Mouse (Mus musculus) liver, embryonic 11.5 days (tissue): ENCODE measurements around the gene Mid1. TPM values are rescaled to one million over a fixed set of nuclear protein-coding genes. Genes with fewer than 3 reads are reported as not detected.

ENCODE experiments used
- ATAC-seq: fragments of 200-750 bp; cut with Nextera tagmentation; replicated peaks from 2 replicates; pipeline ENCODE4 v1.8.0; 2017; ENCODE audit warnings: moderate number of reproducible peaks, mild to moderate bottlenecking, moderate TSS enrichment, moderate library complexity; ENCODE audit not compliant: low FRiP score
- DNase-seq: peaks from one replicate; pipeline ENCODE4 v3.0.0-alpha.2; 2017; ENCODE audit warnings: low spot score
- H3K27ac ChIP-seq: fragments of 300-500 bp; sonication (generic); 2 replicates; pipeline ENCODE4 v1.5.1; 2014; ENCODE audit warnings: mild to moderate bottlenecking, low read depth, low read length, control low read depth
- H3K27me3 ChIP-seq: fragments of 300-500 bp; sonication (generic); replicated peaks from 2 replicates; pipeline ENCODE4 v1.6.1; 2014; ENCODE audit warnings: low read length, mixed read lengths; ENCODE audit not compliant: control insufficient read depth, insufficient read depth
- H3K36me3 ChIP-seq: fragments of 300-500 bp; sonication (generic); 2 replicates; pipeline ENCODE4 v1.6.1; 2014; ENCODE audit warnings: mild to moderate bottlenecking, low read length, moderate library complexity, mixed read lengths; ENCODE audit not compliant: control insufficient read depth, insufficient read depth
- H3K4me1 ChIP-seq: fragments of 300-500 bp; sonication (generic); replicated peaks from 2 replicates; pipeline ENCODE4 v1.6.1; 2014; ENCODE audit warnings: low read length, mixed read lengths; ENCODE audit not compliant: control insufficient read depth, insufficient read depth
- H3K4me2 ChIP-seq: fragments of 300-500 bp; sonication (generic); 2 replicates; pipeline ENCODE4 v1.6.1; 2014; ENCODE audit warnings: mild to moderate bottlenecking, control low read depth, moderate library complexity
- H3K4me3 ChIP-seq: fragments of 300-500 bp; sonication (generic); 2 replicates; pipeline ENCODE4 v1.5.1; 2014; ENCODE audit warnings: low read depth, low read length, control low read depth
- H3K9ac ChIP-seq: fragments of 300-500 bp; sonication (generic); 2 replicates; pipeline ENCODE4 v1.6.1; 2014; ENCODE audit warnings: low read depth, low read length, control low read depth
- H3K9me3 ChIP-seq: fragments of 300-500 bp; sonication (generic); 2 replicates; pipeline ENCODE4 v1.6.1; 2016; ENCODE audit warnings: low read length, inconsistent platforms, mixed read lengths; ENCODE audit not compliant: control insufficient read depth
- WGBS: fragments of 180-500 bp; shearing (Covaris S2); extraction: QIAGEN DNeasy Blood & Tissue Kit; methylation state at CpG from one replicate; pipeline ENCODE4 v1.1.7; 2014; 5-methylcytosine and 5-hydroxymethylcytosine counted together
- polyA plus RNA-seq: library from polyadenylated mRNA; unstranded; fragments of >200 nt; fragmentation: Nextera tagmentation; extraction: Ambion mirVana; gene quantifications from 2 replicates; pipeline ENCODE4 v1.2.1, GENCODE M21; 2014

Mid1 gene
- polyA plus RNA-seq, 1 experiment from 2014 or later: 6.7 TPM

DNA sequence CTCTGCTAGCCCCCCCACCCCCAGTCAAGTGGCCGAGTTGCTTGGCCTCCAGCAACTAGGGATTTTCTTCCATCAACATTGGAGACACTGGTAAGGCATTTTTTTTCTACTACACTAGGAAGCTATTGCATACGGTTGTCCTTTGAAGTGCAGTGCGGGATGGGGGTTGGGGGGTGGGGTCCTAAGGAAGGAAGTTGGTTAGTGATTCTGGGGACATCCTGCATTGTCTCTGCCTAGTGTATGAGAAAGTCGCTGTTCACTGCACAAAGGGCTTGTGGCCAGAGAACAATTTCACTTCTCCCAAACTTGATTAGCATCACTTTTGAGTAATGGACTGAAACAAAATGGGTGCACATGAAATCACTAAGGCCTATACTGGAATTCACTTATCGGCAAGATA lies 143.1 kb downstream of the Mid1 start:
- Histone ChIP-seq H3K4me2 (no peak overlapping the region), H3K9ac (no peak overlapping the region), H3K27me3 (peaks cover 2% of the 10 kb centered on the region; the same call in 1 of the 2 replicates), H3K4me1 (no peaks in the 10 kb centered on the region), H3K27ac (no peak overlapping the region), H3K36me3 (no peaks in the 10 kb centered on the region), H3K9me3 (no peaks in the 10 kb centered on the region), H3K4me3 (no peak overlapping the region)
- ATAC-seq (no peak), DNase-seq (no peak)
- 29% methylated on average over 5 of the region's 5 CpGs for WGBS

DNA sequence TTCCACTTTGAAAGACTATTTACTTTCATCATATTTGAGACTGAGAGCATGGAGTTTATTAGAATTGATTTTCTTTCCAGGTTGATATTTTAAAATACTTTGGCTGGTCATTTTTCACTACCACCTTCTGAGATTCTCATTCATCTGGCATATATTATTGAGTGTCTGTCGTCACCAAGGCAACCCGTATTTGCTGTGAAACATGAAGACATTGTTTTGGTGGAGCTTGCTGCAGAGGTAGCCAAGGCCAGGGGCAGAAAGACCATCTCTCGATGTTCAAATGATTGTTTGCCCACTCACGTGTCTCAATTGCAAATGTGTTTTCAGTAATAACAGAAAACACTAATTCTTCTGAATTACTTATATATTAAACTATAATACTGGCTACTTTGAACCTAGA lies 145.1 kb downstream of the Mid1 start:
- no peaks in the 10 kb centered on the region for H3K9me3 ChIP-seq
- no peaks in the 10 kb centered on the region for H3K4me1 ChIP-seq
- no peak overlapping the region for H3K27ac ChIP-seq
- DNase-seq (no peak), ATAC-seq (no peak)
- no peak overlapping the region for H3K9ac ChIP-seq
- H3K4me3 ChIP-seq: no peak overlapping the region
- no peaks in the 10 kb centered on the region for H3K36me3 ChIP-seq
- no peak overlapping the region for H3K4me2 ChIP-seq
- WGBS: 62% methylated on average over 4 of the region's 4 CpGs
- peaks cover 2% of the 10 kb centered on the region; the same call in 1 of the 2 replicates for H3K27me3 ChIP-seq

DNA sequence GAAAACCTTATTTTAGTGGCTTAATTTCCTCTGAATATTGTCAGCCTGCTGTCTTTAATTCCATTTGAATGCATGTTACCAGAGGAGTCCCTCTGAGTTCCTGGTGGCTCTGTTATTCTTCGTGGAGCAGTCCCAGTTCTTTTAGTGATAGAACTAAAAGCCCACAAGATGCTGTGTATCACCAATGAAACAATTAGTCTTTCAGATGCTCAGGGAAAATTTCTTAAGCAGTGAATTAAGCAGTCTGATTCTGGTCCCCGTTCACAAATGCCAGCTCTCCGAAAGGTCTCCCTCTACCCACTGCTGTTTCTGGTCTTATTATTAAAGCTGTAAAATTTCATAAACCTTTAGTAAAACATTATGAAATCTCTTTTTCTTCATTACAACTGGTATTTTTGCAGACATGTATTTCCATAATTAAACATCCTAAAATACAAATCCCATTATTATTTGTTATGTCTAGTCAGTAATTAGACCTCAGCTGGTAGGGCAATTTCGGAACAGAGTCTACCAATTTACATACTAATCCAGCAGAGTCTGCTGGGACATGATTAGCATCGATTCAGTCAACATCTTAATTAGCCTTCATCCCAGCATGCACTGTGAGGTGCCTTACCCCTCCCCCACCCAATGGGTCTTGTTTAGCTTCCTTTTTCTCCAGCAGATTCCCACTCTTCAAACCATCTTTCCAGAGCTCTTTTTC lies 153.1 kb downstream of the Mid1 start:
- H3K4me1 ChIP-seq: no peaks in the 10 kb centered on the region
- H3K27ac ChIP-seq: no peak overlapping the region
- no peaks in the 10 kb centered on the region for H3K9me3 ChIP-seq
- ATAC-seq (no peak), DNase-seq (no peak)
- no peak overlapping the region for H3K4me2 ChIP-seq
- 69% methylated on average over 5 of the region's 5 CpGs for WGBS
- H3K9ac ChIP-seq: no peak overlapping the region
- H3K27me3 ChIP-seq: no peaks in the 10 kb centered on the region
- no peak overlapping the region for H3K4me3 ChIP-seq
- H3K36me3 ChIP-seq: no peaks in the 10 kb centered on the region

DNA sequence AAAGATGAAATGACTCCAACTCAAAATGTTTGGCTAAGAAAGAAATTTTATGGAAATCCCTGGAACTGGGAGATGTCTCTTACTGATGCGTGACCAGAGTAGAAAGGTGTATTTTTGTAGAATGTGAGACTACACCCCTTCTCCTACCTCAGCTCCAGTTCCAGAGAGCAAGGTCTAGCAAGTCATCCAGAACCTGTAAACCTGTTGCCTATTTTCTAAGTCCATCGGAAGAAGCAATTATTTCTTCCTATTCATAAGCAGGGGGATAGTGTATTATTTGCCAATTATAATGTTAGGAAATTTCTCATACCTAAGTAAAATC lies 153.6 kb downstream of the Mid1 start:
- DNase-seq (no peak), ATAC-seq (no peak)
- Histone ChIP-seq H3K4me1 (no peaks in the 10 kb centered on the region), H3K4me2 (no peak overlapping the region), H3K4me3 (no peak overlapping the region), H3K27ac (no peak overlapping the region), H3K27me3 (no peaks in the 10 kb centered on the region), H3K9ac (no peak overlapping the region), H3K9me3 (no peaks in the 10 kb centered on the region), H3K36me3 (no peaks in the 10 kb centered on the region)
- 87% methylated on average over 2 of the region's 2 CpGs for WGBS

- 55% methylated on average over 1 of the region's 1 CpGs for WGBS
- Histone ChIP-seq H3K27me3 (peaks cover 10% of the 10 kb centered on the region; the same call in 1 of the 2 replicates), H3K4me1 (no peaks in the 10 kb centered on the region), H3K4me3 (no peak overlapping the region), H3K36me3 (no peaks in the 10 kb centered on the region), H3K9me3 (no peaks in the 10 kb centered on the region), H3K4me2 (no peak overlapping the region), H3K27ac (no peak overlapping the region), H3K9ac (no peak overlapping the region)
- DNase-seq: no peak
- ATAC-seq: no peak
Observed at GRCm38 (mm10) chrX:169843267-169843666, 158.3 kb downstream of the Mid1 start.

- Histone ChIP-seq H3K4me1 (no peaks in the 10 kb centered on the region), H3K36me3 (no peaks in the 10 kb centered on the region), H3K9ac (no peak overlapping the region), H3K4me2 (no peak overlapping the region), H3K4me3 (no peak overlapping the region), H3K27ac (no peak overlapping the region), H3K27me3 (peaks cover 10% of the 10 kb centered on the region; the same call in 1 of the 2 replicates), H3K9me3 (no peaks in the 10 kb centered on the region)
- 52% methylated on average over 5 of the region's 5 CpGs for WGBS
- ATAC-seq (no peak), DNase-seq (no peak)
Observed at GRCm38 (mm10) chrX:169844150-169844772, 159.3 kb downstream of the Mid1 start.

DNA sequence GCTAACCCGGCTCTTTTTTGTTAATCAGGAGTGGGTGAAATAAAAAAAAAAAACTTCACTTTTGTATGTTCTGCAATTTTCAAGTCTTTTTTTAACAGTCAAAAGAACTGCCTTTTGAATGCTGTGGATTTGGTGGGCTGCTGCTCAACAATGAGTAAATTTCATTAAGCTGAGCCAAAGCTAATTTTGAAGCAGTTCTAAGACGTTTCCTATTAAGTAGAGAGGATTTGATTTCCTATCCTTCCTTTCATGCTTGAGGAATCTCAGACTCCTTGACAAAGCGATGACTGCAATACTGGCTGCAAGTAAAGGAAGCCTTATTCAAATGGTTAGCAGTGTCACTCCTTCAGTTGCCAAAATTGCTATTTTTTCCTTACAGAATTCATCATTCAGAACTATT lies 161.2 kb downstream of the Mid1 start:
- H3K36me3 ChIP-seq: no peaks in the 10 kb centered on the region
- no peak for ATAC-seq
- no peaks in the 10 kb centered on the region for H3K9me3 ChIP-seq
- 67% methylated on average over 3 of the region's 3 CpGs for WGBS
- no peak overlapping the region for H3K4me3 ChIP-seq
- H3K4me1 ChIP-seq: no peaks in the 10 kb centered on the region
- H3K27me3 ChIP-seq: peaks cover 10% of the 10 kb centered on the region; the same call in 1 of the 2 replicates
- DNase-seq: no peak
- H3K27ac ChIP-seq: no peak overlapping the region
- H3K4me2 ChIP-seq: no peak overlapping the region
- H3K9ac ChIP-seq: no peak overlapping the region

DNA sequence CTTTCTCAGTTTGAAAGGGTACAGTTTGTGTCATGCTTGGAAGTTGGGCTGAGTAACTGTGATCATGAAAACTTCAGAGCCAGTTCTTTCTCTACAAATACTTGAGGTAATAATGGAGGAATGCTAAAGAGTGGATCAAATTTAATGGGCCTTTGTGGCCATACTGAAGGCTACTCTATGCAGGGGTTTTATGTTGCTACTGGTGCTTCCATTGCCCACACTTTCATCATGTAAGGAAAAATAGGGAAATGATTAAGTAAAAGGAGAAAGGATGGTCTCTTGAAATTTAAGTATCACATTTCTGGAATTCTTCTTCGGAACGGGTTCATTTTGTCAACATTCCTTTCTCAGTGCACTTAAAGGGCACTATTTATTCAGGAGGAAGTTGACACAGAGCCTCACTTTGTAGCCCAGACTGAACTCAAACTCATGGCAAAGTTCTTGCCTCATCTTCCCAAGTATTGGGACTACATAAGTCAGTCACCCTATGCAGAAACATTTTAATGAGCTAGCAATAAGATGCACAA lies 176.3 kb downstream of the Mid1 start:
- Histone ChIP-seq H3K9ac (no peak overlapping the region), H3K27me3 (peaks cover 14% of the 10 kb centered on the region), H3K4me1 (no peaks in the 10 kb centered on the region), H3K9me3 (no peaks in the 10 kb centered on the region), H3K27ac (no peak overlapping the region), H3K4me3 (no peak overlapping the region), H3K36me3 (no peaks in the 10 kb centered on the region), H3K4me2 (no peak overlapping the region)
- DNase-seq: no peak
- WGBS: 64% methylated on average over 2 of the region's 2 CpGs
- ATAC-seq: no peak

DNA sequence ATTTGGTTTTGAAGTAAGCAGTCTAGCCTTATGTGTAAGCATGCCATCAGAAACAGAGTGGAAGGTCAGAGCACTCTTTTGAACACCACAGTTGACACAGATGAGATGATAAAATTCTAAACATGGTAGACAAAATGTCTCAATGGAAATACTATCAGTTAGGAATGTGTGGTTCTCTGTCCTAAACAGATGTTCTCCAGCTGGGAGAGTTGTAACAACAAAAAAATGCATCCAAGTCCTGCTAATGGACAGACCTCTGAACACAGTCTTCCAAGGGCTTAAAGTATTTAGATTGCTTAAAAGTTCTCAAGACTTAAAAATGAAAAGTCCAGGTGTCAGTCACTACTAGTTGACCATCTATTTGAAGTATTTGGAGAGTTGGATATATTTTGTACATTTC lies 177.4 kb downstream of the Mid1 start:
- no peak for ATAC-seq
- no peaks in the 10 kb centered on the region for H3K9me3 ChIP-seq
- H3K27me3 ChIP-seq: peaks cover 14% of the 10 kb centered on the region
- no peak overlapping the region for H3K4me2 ChIP-seq
- no peaks in the 10 kb centered on the region for H3K4me1 ChIP-seq
- H3K36me3 ChIP-seq: no peaks in the 10 kb centered on the region
- H3K4me3 ChIP-seq: no peak overlapping the region
- H3K27ac ChIP-seq: no peak overlapping the region
- H3K9ac ChIP-seq: no peak overlapping the region
- no peak for DNase-seq
